In genomic region chr17:51534678-51535077, GRCm38 (mm10) we compare ENCODE assay signal across 8 mouse cellular contexts.
DNase-seq lines count a peak whose midpoint lies in the region; ATAC-seq lines count a peak whose summit lies in the region.

No protein-coding gene starts in this region.

- no peak overlapping the region for H3K27ac ChIP-seq in heart, embryonic 14.5 days (replicated peaks in 1 of 2; ENCODE audit: control insufficient read depth in 1 of 2, insufficient read depth in 1 of 2, low read depth in 2 of 2, low read length in 2 of 2)
- no peak overlapping the region for H3K27ac ChIP-seq in hindbrain, embryonic 13.5 days
- H3K27ac ChIP-seq in neural tube, embryonic 13.5 days (replicated peaks), result peak overlapping the region; percentile 38

- H3K4me1 ChIP-seq in heart, embryonic 14.5 days (ENCODE audit: control insufficient read depth in 2 of 2, insufficient read depth in 2 of 2, low read length in 2 of 2), result no peaks in the 10 kb centered on the region
- peaks cover 18% of the 10 kb centered on the region for H3K4me1 ChIP-seq in hindbrain, embryonic 13.5 days (replicated peaks)
- peaks cover 26% of the 10 kb centered on the region for H3K4me1 ChIP-seq in neural tube, embryonic 13.5 days (replicated peaks)

- H3K27me3 ChIP-seq in heart, embryonic 14.5 days (ENCODE audit: control insufficient read depth, insufficient read depth, low read length), result no peaks in the 10 kb centered on the region
- no peaks in the 10 kb centered on the region for H3K27me3 ChIP-seq in hindbrain, embryonic 13.5 days
- H3K27me3 ChIP-seq in neural tube, embryonic 13.5 days, result no peaks in the 10 kb centered on the region

- H3K9me3 ChIP-seq in heart, embryonic 14.5 days (ENCODE audit: control insufficient read depth, low read length), result no peaks in the 10 kb centered on the region
- H3K9me3 ChIP-seq in hindbrain, embryonic 13.5 days, result no peaks in the 10 kb centered on the region
- H3K9me3 ChIP-seq in neural tube, embryonic 13.5 days, result no peaks in the 10 kb centered on the region

- no peak overlapping the region for H3K9ac ChIP-seq in heart, embryonic 14.5 days (ENCODE audit: low read length)
- peak overlapping the region; percentile 68 for H3K9ac ChIP-seq in hindbrain, embryonic 13.5 days
- H3K9ac ChIP-seq in neural tube, embryonic 13.5 days, result peak overlapping the region; percentile 66

- WGBS in heart, embryonic 14.5 days, result 28% methylated on average over 10 of the region's 10 CpGs
- 37% methylated on average over 10 of the region's 10 CpGs for WGBS in hindbrain, embryonic 13.5 days
- 28% methylated on average over 10 of the region's 10 CpGs for WGBS in neural tube, embryonic 13.5 days

- no peak for DNase-seq in heart, postnatal 25 days (ENCODE audit: low spot score)
- peak; percentile 71 for DNase-seq in MN1 (ENCODE audit: low spot score)
- DNase-seq in thymus, postnatal 25 days, result no peak

- H3K36me3 ChIP-seq in heart, embryonic 14.5 days (ENCODE audit: control insufficient read depth, insufficient read depth, low read length), result no peaks in the 10 kb centered on the region
- H3K36me3 ChIP-seq in hindbrain, embryonic 13.5 days, result no peaks in the 10 kb centered on the region
- H3K36me3 ChIP-seq in neural tube, embryonic 13.5 days, result no peaks in the 10 kb centered on the region

- no peak overlapping the region for H3K4me3 ChIP-seq in heart, embryonic 14.5 days (ENCODE audit: control insufficient read depth in 1 of 2, insufficient read depth in 1 of 2, low read depth in 1 of 2, low read length in 2 of 2)
- H3K4me3 ChIP-seq in hindbrain, embryonic 13.5 days, result peak overlapping the region; percentile 31
- peak overlapping the region; percentile 25 for H3K4me3 ChIP-seq in neural tube, embryonic 13.5 days

- H3K4me2 ChIP-seq in heart, embryonic 14.5 days (ENCODE audit: low read length), result peak overlapping the region; percentile 47
- H3K4me2 ChIP-seq in hindbrain, embryonic 13.5 days, result peak overlapping the region; percentile 53
- peak overlapping the region; percentile 57 for H3K4me2 ChIP-seq in neural tube, embryonic 13.5 days

- ATAC-seq in heart, embryonic 14.5 days (ENCODE audit: insufficient number of reproducible peaks, insufficient read depth, low FRiP score, low read depth), result no peak
- peak; percentile 91 for ATAC-seq in common myeloid progenitor, adult 5-6 weeks (replicated peaks; ENCODE audit: low read depth, poor library complexity, severe bottlenecking)
- peak; percentile 76 for ATAC-seq in hindbrain, embryonic 13.5 days (ENCODE audit: low FRiP score)
- peak; percentile 66; the same call in 1 of the 2 replicates for ATAC-seq in neural tube, embryonic 13.5 days (ENCODE audit: low read depth)
- no peak for ATAC-seq in erythroblast, adult 5-6 weeks (replicated peaks; ENCODE audit: low FRiP score, poor library complexity, severe bottlenecking)

- intact Hi-C loops in heart, postnatal 25 days (cut with DNase I), result no loop called here

Comparison
In these comparisons a context has a peak if more than half of its experiments do, and no peak if none do; other contexts are left out.
1. ATAC-seq: peak in common myeloid progenitor, adult 5-6 weeks (single experiment), hindbrain, embryonic 13.5 days (single experiment) and neural tube, embryonic 13.5 days (single experiment); none in heart, embryonic 14.5 days (single experiment) and erythroblast, adult 5-6 weeks (single experiment).
2. H3K4me3 ChIP-seq: peak in hindbrain, embryonic 13.5 days (single experiment) and neural tube, embryonic 13.5 days (single experiment); none in heart, embryonic 14.5 days (0 of 2).
3. Peak in every context shown above with its lines, with median percentiles within 50 percentile points of each other: H3K4me2 ChIP-seq.